Mouse (Mus musculus): ENCODE measurements around the gene Hist1h2bq.
A peak's percentile ranks its signal among the peaks of the same experiment; 100 is the strongest.

Hist1h2bq gene

DNA sequence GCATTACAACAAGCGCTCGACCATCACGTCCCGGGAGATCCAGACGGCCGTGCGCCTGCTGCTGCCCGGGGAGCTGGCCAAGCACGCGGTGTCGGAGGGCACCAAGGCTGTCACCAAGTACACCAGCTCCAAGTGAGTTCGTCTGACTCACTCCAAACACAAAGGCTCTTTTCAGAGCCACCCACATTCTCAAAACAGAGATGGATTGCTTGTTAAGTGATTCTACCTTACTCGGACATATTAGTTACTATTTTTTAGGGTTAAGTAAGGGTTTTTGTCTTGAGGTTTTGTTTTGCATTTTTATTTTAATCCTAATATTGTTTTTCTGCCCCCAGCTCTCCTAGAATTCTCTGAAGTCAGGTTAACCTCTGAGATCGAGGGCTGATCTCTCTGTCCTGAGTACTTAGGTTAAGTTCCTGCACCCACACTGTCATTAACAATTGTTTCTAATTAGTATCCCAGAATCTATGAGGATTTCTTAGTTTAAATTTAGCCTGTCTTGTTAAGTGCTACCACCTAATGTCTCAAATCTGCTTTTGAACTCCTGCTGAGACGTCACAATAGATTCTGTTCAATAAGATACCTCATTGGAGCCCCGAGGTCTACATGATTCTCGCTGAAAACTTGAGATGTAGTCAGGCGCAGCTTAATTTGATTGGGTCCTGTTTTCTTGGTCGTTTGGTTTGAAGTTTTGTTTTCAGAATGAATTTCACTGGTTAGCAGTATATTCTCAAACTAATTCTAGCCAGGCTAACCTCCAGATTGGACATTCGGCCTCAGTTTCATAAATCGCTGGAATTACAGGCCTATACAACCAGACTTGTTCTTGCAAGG lies 22.0 kb downstream of the Hist1h2bq start:
- DNase-seq: peak in 1 of 2 experiments; percentile 18

DNA sequence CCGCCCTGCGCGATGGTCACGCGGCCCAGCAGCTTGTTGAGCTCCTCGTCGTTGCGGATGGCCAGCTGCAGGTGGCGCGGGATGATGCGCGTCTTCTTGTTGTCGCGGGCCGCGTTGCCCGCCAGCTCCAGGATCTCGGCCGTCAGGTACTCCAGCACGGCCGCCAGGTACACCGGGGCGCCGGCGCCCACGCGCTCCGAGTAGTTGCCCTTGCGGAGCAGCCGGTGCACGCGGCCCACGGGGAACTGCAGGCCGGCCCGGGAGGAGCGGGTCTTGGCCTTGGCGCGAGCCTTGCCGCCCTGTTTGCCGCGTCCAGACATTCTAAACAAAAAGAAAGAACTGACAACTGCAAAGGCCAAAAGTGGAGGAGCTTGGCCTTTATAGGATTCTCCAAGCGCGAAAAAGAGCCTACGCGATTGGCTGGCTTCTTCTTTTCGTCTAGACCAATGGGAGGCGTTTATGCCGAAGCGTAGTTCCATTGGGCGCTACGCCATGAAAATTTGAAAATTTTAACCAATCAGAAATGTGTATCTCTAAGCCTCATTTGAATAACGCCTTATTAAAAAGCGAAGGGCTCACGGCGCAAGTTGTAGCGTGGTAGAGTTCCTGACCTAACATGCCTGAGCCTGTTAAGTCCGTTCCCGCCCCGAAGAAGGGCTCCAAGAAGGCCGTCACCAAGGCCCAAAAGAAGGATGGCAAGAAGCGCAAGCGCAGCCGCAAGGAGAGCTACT lies 22.9 kb downstream of the Hist1h2bq start, which contains the start of the genes Hist1h2an and Hist1h2bp:
Gene Hist1h2an, minus strand, starts transcription at position 320 of the 731 bp plus-strand sequence.
Gene Hist1h2bp, plus strand, starts transcription at position 563 of the 731 bp plus-strand sequence.
- peak; percentile 75 to 89 for DNase-seq

GRCm38 (mm10) chr13:21786189-21786898 lies 23.7 kb downstream of the Hist1h2bq start:
- peak in 1 of 2 experiments; percentile 30 for DNase-seq

GRCm38 (mm10) chr13:21784311-21784710 lies 25.7 kb downstream of the Hist1h2bq start:
- DNase-seq: no peak

- peak; percentile 15 to 43 for DNase-seq
Observed at GRCm38 (mm10) chr13:21783734-21784161, 26.2 kb downstream of the Hist1h2bq start.

DNA sequence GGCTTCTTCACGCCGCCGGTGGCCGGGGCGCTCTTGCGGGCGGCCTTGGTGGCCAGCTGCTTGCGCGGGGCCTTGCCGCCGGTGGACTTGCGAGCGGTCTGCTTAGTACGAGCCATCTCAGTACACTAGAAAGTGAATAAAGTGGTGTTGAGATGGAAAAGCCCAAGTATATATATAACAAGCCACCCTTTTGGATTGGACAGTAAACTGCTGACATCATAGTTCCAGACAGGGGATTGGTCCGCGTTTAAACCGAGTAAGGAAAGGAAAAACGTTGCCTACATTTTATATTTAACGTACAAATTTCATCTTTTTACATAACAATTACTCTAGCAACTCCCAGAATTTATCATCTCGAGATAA lies 26.8 kb downstream of the Hist1h2bq start, which contains the start of gene Hist1h3i:
Gene Hist1h3i, minus strand, starts transcription at position 116 of the 363 bp plus-strand sequence.
- DNase-seq: peak; percentile 53 to 70

DNA sequence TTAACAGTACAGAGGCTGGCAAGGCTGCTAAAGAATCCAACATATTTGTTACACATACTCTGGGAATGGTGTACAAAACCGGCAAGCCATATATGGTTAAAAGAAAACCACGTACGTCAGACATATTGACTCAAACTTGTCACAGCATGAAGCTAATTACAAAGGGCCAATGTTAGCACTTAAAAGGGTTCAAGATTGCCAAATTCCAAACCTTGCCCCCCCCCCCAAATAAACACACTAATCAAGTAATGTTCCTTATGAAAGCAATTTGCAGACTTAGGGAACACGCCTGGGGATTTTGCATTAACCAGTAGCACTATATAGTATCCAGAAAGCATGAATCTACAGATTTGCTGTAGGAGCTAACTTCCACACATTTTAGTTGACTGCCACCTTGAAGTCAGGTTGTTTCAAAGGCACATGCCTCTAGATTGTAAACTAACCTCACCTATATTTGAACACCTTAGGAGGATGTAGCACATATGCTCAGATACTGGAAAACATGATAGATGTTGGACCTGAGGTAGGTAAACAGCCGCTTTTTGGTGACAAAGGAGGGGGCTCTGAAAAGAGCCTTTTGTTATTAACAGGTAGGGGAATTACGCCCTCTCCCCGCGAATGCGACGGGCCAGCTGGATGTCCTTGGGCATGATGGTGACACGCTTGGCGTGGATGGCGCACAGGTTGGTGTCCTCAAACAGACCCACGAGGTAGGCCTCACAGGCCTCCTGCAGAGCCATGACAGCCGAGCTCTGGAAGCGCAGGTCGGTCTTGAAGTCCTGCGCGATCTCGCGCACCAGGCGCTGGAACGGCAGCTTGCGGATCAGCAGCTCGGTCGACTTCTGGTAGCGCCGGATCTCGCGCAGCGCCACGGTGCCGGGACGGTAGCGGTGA lies 27.4 kb downstream of the Hist1h2bq start:
- DNase-seq: peak; percentile 20 to 38

DNA sequence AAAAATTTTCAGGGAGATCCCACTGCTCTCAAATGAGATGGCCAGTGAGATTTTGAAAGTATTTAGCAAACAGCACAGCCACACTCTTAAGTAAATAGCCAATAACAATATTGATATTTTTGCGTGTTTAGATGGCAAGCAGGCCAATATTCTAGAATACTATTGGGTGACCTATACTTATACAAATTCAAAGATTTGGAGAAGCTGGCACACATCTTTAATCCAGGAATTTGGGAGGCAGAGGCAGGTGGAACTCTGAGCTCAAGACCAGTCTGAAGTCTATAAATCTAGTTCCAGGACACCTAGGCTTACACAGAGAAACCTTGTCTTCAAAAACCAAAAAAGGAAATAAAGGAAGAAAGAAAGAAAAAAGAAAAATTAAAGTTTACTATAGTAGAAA lies 28.4 kb downstream of the Hist1h2bq start:
- no peak for DNase-seq

- DNase-seq: no peak
Observed at GRCm38 (mm10) chr13:21781021-21781555, 28.9 kb downstream of the Hist1h2bq start.

GRCm38 (mm10) chr13:21779767-21780731 lies 29.9 kb downstream of the Hist1h2bq start, which contains the start of gene Hist1h1b:
TSS of gene Hist1h1b (minus strand) at chr13:21780625.
- DNase-seq: peak; percentile 74 to 84

DNA sequence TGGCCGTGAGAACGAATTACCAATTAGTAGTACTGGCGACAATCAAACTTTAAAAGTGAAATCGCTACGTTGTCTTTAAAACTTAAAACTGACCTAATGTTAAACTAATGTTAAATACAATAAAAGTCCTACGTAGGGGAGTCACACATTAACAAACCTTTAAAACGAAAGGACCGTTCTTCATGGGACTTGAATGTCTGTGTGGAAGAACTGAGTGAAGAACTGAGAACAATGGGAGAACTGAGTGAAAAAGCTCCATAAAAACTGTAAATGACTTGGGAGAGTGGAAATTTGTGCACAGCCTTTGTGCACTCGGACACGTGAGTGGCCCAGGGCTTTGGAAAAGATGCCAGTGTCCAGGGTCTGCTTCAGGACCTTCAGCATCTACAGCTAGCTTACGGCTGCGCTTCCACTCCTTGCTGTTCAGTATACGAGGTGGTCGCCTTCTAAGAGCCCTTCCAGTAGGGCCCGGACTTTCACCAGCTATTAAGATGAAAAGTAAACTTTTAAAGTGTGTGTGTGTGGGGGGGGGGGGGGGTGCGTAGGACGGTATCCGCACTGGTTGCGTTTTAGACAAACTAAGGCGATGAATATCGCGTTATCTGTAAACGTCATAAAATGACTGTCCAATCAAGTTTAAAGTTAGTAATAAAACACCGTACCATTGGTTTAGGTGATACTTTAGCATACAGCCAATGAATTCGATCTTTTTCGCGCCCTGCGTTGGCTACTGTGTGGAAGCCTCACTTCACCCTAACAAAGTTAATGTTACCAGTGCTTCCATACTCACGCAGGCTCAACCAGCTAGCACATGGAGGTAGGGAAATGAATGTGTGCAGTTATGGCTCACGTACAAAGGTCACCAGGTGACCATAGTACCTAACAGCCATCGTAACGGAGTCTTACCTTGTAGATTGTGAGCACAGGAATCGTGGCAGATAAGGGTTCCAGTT lies 30.9 kb downstream of the Hist1h2bq start:
- DNase-seq: peak; percentile 71 to 83
